Mouse (Mus musculus): Measurements from ENCODE around the gene Stk39. TPM values are rescaled to one million over a fixed set of nuclear protein-coding genes. Genes with fewer than 3 reads are reported as not detected.

The Stk39 gene
- polyA plus RNA-seq, 1 experiment = not detected

- Histone ChIP-seq H3K4me1 (ENCODE audit: control insufficient read depth) (no peaks in the 10 kb centered on the region), H3K9me3 (ENCODE audit: control insufficient read depth, low read length) (no peaks in the 10 kb centered on the region)
- TF ChIP-seq TAL1 (IDR thresholded peaks at IDR 0.05; ENCODE audit: low read length) (no peak), GATA1 (IDR thresholded peaks at IDR 0.05; ENCODE audit: low read length) (no peak)
These were observed 6.6 kb downstream of the Stk39 start for GRCm38 (mm10) chr2:68465266-68466123.

GRCm38 (mm10) chr2:68464456-68464855 lies 7.6 kb downstream of the Stk39 start:
- TF ChIP-seq TAL1 (IDR thresholded peaks at IDR 0.05; ENCODE audit: low read length) (no peak), GATA1 (IDR thresholded peaks at IDR 0.05; ENCODE audit: low read length) (no peak)
- Histone ChIP-seq H3K27me3 (ENCODE audit: control insufficient read depth) (peaks cover 20% of the 10 kb centered on the region), H3K36me3 (ENCODE audit: control insufficient read depth) (no peaks in the 10 kb centered on the region), H3K4me3 (replicated peaks) (no peak overlapping the region), H3K4me1 (ENCODE audit: control insufficient read depth) (no peaks in the 10 kb centered on the region), H3K9me3 (ENCODE audit: control insufficient read depth, low read length) (no peaks in the 10 kb centered on the region)

More at GRCm38 (mm10) chr2:68465266-68466123, 6.6 kb downstream of the Stk39 start:
- Histone ChIP-seq H3K4me3 (replicated peaks) (no peak overlapping the region), H3K36me3 (ENCODE audit: control insufficient read depth) (no peaks in the 10 kb centered on the region), H3K27me3 (ENCODE audit: control insufficient read depth) (peaks cover 30% of the 10 kb centered on the region)

- Histone ChIP-seq H3K36me3 (ENCODE audit: control insufficient read depth) (no peaks in the 10 kb centered on the region), H3K27me3 (ENCODE audit: control insufficient read depth) (peaks cover 13% of the 10 kb centered on the region), H3K4me3 (replicated peaks) (no peak overlapping the region), H3K9me3 (ENCODE audit: control insufficient read depth, low read length) (no peaks in the 10 kb centered on the region), H3K4me1 (ENCODE audit: control insufficient read depth) (no peaks in the 10 kb centered on the region)
- TF ChIP-seq GATA1 (IDR thresholded peaks at IDR 0.05; ENCODE audit: low read length) (no peak), TAL1 (IDR thresholded peaks at IDR 0.05; ENCODE audit: low read length) (no peak)
These were observed 8.3 kb downstream of the Stk39 start for GRCm38 (mm10) chr2:68463801-68464200.

GRCm38 (mm10) chr2:68458115-68458514 lies 14.0 kb downstream of the Stk39 start:
- H3K9me3 ChIP-seq (ENCODE audit: control insufficient read depth, low read length) = no peaks in the 10 kb centered on the region
- no peaks in the 10 kb centered on the region for H3K4me1 ChIP-seq (ENCODE audit: control insufficient read depth)
- no peaks in the 10 kb centered on the region for H3K36me3 ChIP-seq (ENCODE audit: control insufficient read depth)
- no peaks in the 10 kb centered on the region for H3K27me3 ChIP-seq (ENCODE audit: control insufficient read depth)
- TF ChIP-seq GATA1 (IDR thresholded peaks at IDR 0.05; ENCODE audit: low read length) (no peak), TAL1 (IDR thresholded peaks at IDR 0.05; ENCODE audit: low read length) (no peak)
- no peak overlapping the region for H3K4me3 ChIP-seq (replicated peaks)

- Histone ChIP-seq H3K27me3 (ENCODE audit: control insufficient read depth) (no peaks in the 10 kb centered on the region), H3K36me3 (ENCODE audit: control insufficient read depth) (no peaks in the 10 kb centered on the region), H3K4me1 (ENCODE audit: control insufficient read depth) (no peaks in the 10 kb centered on the region), H3K4me3 (replicated peaks) (no peak overlapping the region), H3K9me3 (ENCODE audit: control insufficient read depth, low read length) (no peaks in the 10 kb centered on the region)
- no peak for TF ChIP-seq GATA1 (IDR thresholded peaks at IDR 0.05; ENCODE audit: low read length)
- no peak for TF ChIP-seq TAL1 (IDR thresholded peaks at IDR 0.05; ENCODE audit: low read length)
These were observed 14.5 kb downstream of the Stk39 start for GRCm38 (mm10) chr2:68457455-68458032.

- H3K4me3 ChIP-seq (replicated peaks) = no peak overlapping the region
- H3K27me3 ChIP-seq (ENCODE audit: control insufficient read depth) = no peaks in the 10 kb centered on the region
- H3K4me1 ChIP-seq (ENCODE audit: control insufficient read depth) = no peaks in the 10 kb centered on the region
- no peaks in the 10 kb centered on the region for H3K36me3 ChIP-seq (ENCODE audit: control insufficient read depth)
- H3K9me3 ChIP-seq (ENCODE audit: control insufficient read depth, low read length) = no peaks in the 10 kb centered on the region
- no peak for TF ChIP-seq TAL1 (IDR thresholded peaks at IDR 0.05; ENCODE audit: low read length)
- TF ChIP-seq GATA1 (IDR thresholded peaks at IDR 0.05; ENCODE audit: low read length) = no peak
These were observed 15.2 kb downstream of the Stk39 start for GRCm38 (mm10) chr2:68456899-68457298.

GRCm38 (mm10) chr2:68452379-68452778 lies 19.7 kb downstream of the Stk39 start:
- TF ChIP-seq TAL1 (IDR thresholded peaks at IDR 0.05; ENCODE audit: low read length) = no peak
- no peak for TF ChIP-seq GATA1 (IDR thresholded peaks at IDR 0.05; ENCODE audit: low read length)
- H3K27me3 ChIP-seq (ENCODE audit: control insufficient read depth) = no peaks in the 10 kb centered on the region
- H3K4me1 ChIP-seq (ENCODE audit: control insufficient read depth) = no peaks in the 10 kb centered on the region
- no peaks in the 10 kb centered on the region; the same call in 1 of the 2 replicates for H3K9me3 ChIP-seq (ENCODE audit: control insufficient read depth, low read length)
- no peak overlapping the region for H3K4me3 ChIP-seq (replicated peaks)
- H3K36me3 ChIP-seq (ENCODE audit: control insufficient read depth) = no peaks in the 10 kb centered on the region

GRCm38 (mm10) chr2:68448035-68448434 lies 24.0 kb downstream of the Stk39 start:
- Histone ChIP-seq H3K27me3 (ENCODE audit: control insufficient read depth) (no peaks in the 10 kb centered on the region), H3K9me3 (ENCODE audit: control insufficient read depth, low read length) (no peaks in the 10 kb centered on the region; the same call in 1 of the 2 replicates), H3K36me3 (ENCODE audit: control insufficient read depth) (no peaks in the 10 kb centered on the region), H3K4me1 (ENCODE audit: control insufficient read depth) (no peaks in the 10 kb centered on the region), H3K4me3 (replicated peaks) (no peak overlapping the region)
- TF ChIP-seq GATA1 (IDR thresholded peaks at IDR 0.05; ENCODE audit: low read length) = no peak
- no peak for TF ChIP-seq TAL1 (IDR thresholded peaks at IDR 0.05; ENCODE audit: low read length)

GRCm38 (mm10) chr2:68443141-68443540 lies 28.9 kb downstream of the Stk39 start:
- Histone ChIP-seq H3K36me3 (ENCODE audit: control insufficient read depth) (no peaks in the 10 kb centered on the region), H3K4me3 (replicated peaks) (no peak overlapping the region), H3K27me3 (ENCODE audit: control insufficient read depth) (no peaks in the 10 kb centered on the region), H3K4me1 (ENCODE audit: control insufficient read depth) (peaks cover 1% of the 10 kb centered on the region), H3K9me3 (ENCODE audit: control insufficient read depth, low read length) (no peaks in the 10 kb centered on the region; the same call in 1 of the 2 replicates)
- TF ChIP-seq TAL1 (IDR thresholded peaks at IDR 0.05; ENCODE audit: low read length) = no peak
- TF ChIP-seq GATA1 (IDR thresholded peaks at IDR 0.05; ENCODE audit: low read length) = no peak

Measured in erythroblast, embryonic 14.5 days (primary cell).